Mouse (Mus musculus): Measurements from ENCODE around the gene Fdps. TPM values are rescaled to one million over a fixed set of nuclear protein-coding genes. Genes with fewer than 3 reads are reported as not detected.

The Fdps gene
- polyA plus RNA-seq, 1 experiment from 2014 or later = 625 TPM

- ATAC-seq = no peak
- no peaks in the 10 kb centered on the region for H3K27me3 ChIP-seq (replicated peaks; ENCODE audit: control insufficient read depth, insufficient read depth, low read length)
- H3K9ac ChIP-seq (ENCODE audit: low read depth, low read length) = peak overlapping the region; percentile 69
- no peak overlapping the region for H3K4me3 ChIP-seq (ENCODE audit: low read length)
- H3K27ac ChIP-seq (ENCODE audit: low read length) = peak overlapping the region; percentile 96
- no peaks in the 10 kb centered on the region for H3K36me3 ChIP-seq (ENCODE audit: control insufficient read depth, insufficient read depth, low read length)
- peak overlapping the region; percentile 19; the same call in 1 of the 2 replicates for H3K4me2 ChIP-seq (ENCODE audit: low read depth, low read length)
- no peaks in the 10 kb centered on the region for H3K9me3 ChIP-seq (ENCODE audit: control insufficient read depth, low read length)
- H3K4me1 ChIP-seq (ENCODE audit: control insufficient read depth, insufficient read depth, low read length) = peaks cover 19% of the 10 kb centered on the region
- 69% methylated on average over 7 of the region's 7 CpGs for WGBS
Measured at GRCm38 (mm10) chr3:89133063-89133450, 31.3 kb upstream of the Fdps start.

- peak overlapping the region; percentile 44 for H3K4me3 ChIP-seq (ENCODE audit: low read length)
- peak overlapping the region; percentile 96 for H3K27ac ChIP-seq (ENCODE audit: low read length)
- H3K9ac ChIP-seq (ENCODE audit: low read depth, low read length) = peak overlapping the region; percentile 69
- WGBS = 16% methylated on average over 30 of the region's 30 CpGs
- H3K4me2 ChIP-seq (ENCODE audit: low read depth, low read length) = peak overlapping the region; percentile 69
- peak; percentile 29 for ATAC-seq
- no peaks in the 10 kb centered on the region for H3K9me3 ChIP-seq (ENCODE audit: control insufficient read depth, low read length)
- no peaks in the 10 kb centered on the region for H3K27me3 ChIP-seq (replicated peaks; ENCODE audit: control insufficient read depth, insufficient read depth, low read length)
- no peaks in the 10 kb centered on the region for H3K36me3 ChIP-seq (ENCODE audit: control insufficient read depth, insufficient read depth, low read length)
- peaks cover 19% of the 10 kb centered on the region for H3K4me1 ChIP-seq (ENCODE audit: control insufficient read depth, insufficient read depth, low read length)
Measured at GRCm38 (mm10) chr3:89132285-89133062, 30.7 kb upstream of the Fdps start.

- Histone ChIP-seq H3K4me3 (ENCODE audit: low read length) (no peak overlapping the region; the same call in 1 of the 2 replicates), H3K4me1 (ENCODE audit: control insufficient read depth, insufficient read depth, low read length) (peaks cover 19% of the 10 kb centered on the region), H3K27me3 (replicated peaks; ENCODE audit: control insufficient read depth, insufficient read depth, low read length) (no peaks in the 10 kb centered on the region), H3K27ac (ENCODE audit: low read length) (no peak overlapping the region), H3K9ac (ENCODE audit: low read depth, low read length) (peak overlapping the region; percentile 69), H3K4me2 (ENCODE audit: low read depth, low read length) (peak overlapping the region; percentile 69), H3K9me3 (ENCODE audit: control insufficient read depth, low read length) (no peaks in the 10 kb centered on the region), H3K36me3 (ENCODE audit: control insufficient read depth, insufficient read depth, low read length) (no peaks in the 10 kb centered on the region)
- 39% methylated on average over 4 of the region's 4 CpGs for WGBS
- ATAC-seq = no peak
Measured at GRCm38 (mm10) chr3:89131816-89132215, 30.1 kb upstream of the Fdps start.

GRCm38 (mm10) chr3:89129908-89130307 is 28.1 kb upstream of the Fdps start:
- Histone ChIP-seq H3K36me3 (ENCODE audit: control insufficient read depth, insufficient read depth, low read length) (no peaks in the 10 kb centered on the region), H3K9ac (ENCODE audit: low read depth, low read length) (no peak overlapping the region), H3K4me2 (ENCODE audit: low read depth, low read length) (no peak overlapping the region), H3K4me3 (ENCODE audit: low read length) (no peak overlapping the region), H3K27ac (ENCODE audit: low read length) (no peak overlapping the region), H3K9me3 (ENCODE audit: control insufficient read depth, low read length) (no peaks in the 10 kb centered on the region), H3K4me1 (ENCODE audit: control insufficient read depth, insufficient read depth, low read length) (peaks cover 19% of the 10 kb centered on the region), H3K27me3 (replicated peaks; ENCODE audit: control insufficient read depth, insufficient read depth, low read length) (no peaks in the 10 kb centered on the region)
- WGBS = 85% methylated on average over 3 of the region's 3 CpGs
- ATAC-seq = no peak

- no peak for ATAC-seq
- no peaks in the 10 kb centered on the region for H3K36me3 ChIP-seq (ENCODE audit: control insufficient read depth, insufficient read depth, low read length)
- no peaks in the 10 kb centered on the region for H3K27me3 ChIP-seq (replicated peaks; ENCODE audit: control insufficient read depth, insufficient read depth, low read length)
- H3K4me1 ChIP-seq (ENCODE audit: control insufficient read depth, insufficient read depth, low read length) = no peaks in the 10 kb centered on the region
- no peak overlapping the region for H3K27ac ChIP-seq (ENCODE audit: low read length)
- WGBS = 91% methylated on average over 3 of the region's 3 CpGs
- H3K4me3 ChIP-seq (ENCODE audit: low read length) = no peak overlapping the region
- no peak overlapping the region for H3K4me2 ChIP-seq (ENCODE audit: low read depth, low read length)
- H3K9ac ChIP-seq (ENCODE audit: low read depth, low read length) = no peak overlapping the region
- no peaks in the 10 kb centered on the region for H3K9me3 ChIP-seq (ENCODE audit: control insufficient read depth, low read length)
Measured at GRCm38 (mm10) chr3:89125981-89126380, 24.2 kb upstream of the Fdps start.

- Histone ChIP-seq H3K4me2 (ENCODE audit: low read depth, low read length) (no peak overlapping the region), H3K9me3 (ENCODE audit: control insufficient read depth, low read length) (no peaks in the 10 kb centered on the region), H3K27ac (ENCODE audit: low read length) (no peak overlapping the region), H3K4me3 (ENCODE audit: low read length) (no peak overlapping the region), H3K9ac (ENCODE audit: low read depth, low read length) (no peak overlapping the region), H3K36me3 (ENCODE audit: control insufficient read depth, insufficient read depth, low read length) (no peaks in the 10 kb centered on the region), H3K4me1 (ENCODE audit: control insufficient read depth, insufficient read depth, low read length) (no peaks in the 10 kb centered on the region), H3K27me3 (replicated peaks; ENCODE audit: control insufficient read depth, insufficient read depth, low read length) (no peaks in the 10 kb centered on the region)
- ATAC-seq = no peak
- WGBS = 70% methylated on average over 3 of the region's 3 CpGs
Measured at GRCm38 (mm10) chr3:89124241-89124640, 22.5 kb upstream of the Fdps start.

- 73% methylated on average over 2 of the region's 2 CpGs for WGBS
- no peak overlapping the region for H3K9ac ChIP-seq (ENCODE audit: low read depth, low read length)
- no peak overlapping the region for H3K27ac ChIP-seq (ENCODE audit: low read length)
- H3K4me2 ChIP-seq (ENCODE audit: low read depth, low read length) = no peak overlapping the region
- no peak for ATAC-seq
- H3K9me3 ChIP-seq (ENCODE audit: control insufficient read depth, low read length) = no peaks in the 10 kb centered on the region
- H3K4me3 ChIP-seq (ENCODE audit: low read length) = no peak overlapping the region
- no peaks in the 10 kb centered on the region for H3K4me1 ChIP-seq (ENCODE audit: control insufficient read depth, insufficient read depth, low read length)
- H3K27me3 ChIP-seq (replicated peaks; ENCODE audit: control insufficient read depth, insufficient read depth, low read length) = no peaks in the 10 kb centered on the region
- no peaks in the 10 kb centered on the region for H3K36me3 ChIP-seq (ENCODE audit: control insufficient read depth, insufficient read depth, low read length)
Measured at GRCm38 (mm10) chr3:89123313-89123712, 21.6 kb upstream of the Fdps start.

GRCm38 (mm10) chr3:89115522-89115921 is 13.8 kb upstream of the Fdps start:
- H3K4me2 ChIP-seq (ENCODE audit: low read depth, low read length) = no peak overlapping the region

GRCm38 (mm10) chr3:89113058-89113457 is 11.3 kb upstream of the Fdps start:
- Histone ChIP-seq H3K27me3 (replicated peaks; ENCODE audit: control insufficient read depth, insufficient read depth, low read length) (no peaks in the 10 kb centered on the region), H3K4me1 (ENCODE audit: control insufficient read depth, insufficient read depth, low read length) (no peaks in the 10 kb centered on the region), H3K27ac (ENCODE audit: low read length) (peak overlapping the region; percentile 77), H3K9me3 (ENCODE audit: control insufficient read depth, low read length) (no peaks in the 10 kb centered on the region), H3K36me3 (ENCODE audit: control insufficient read depth, insufficient read depth, low read length) (no peaks in the 10 kb centered on the region), H3K9ac (ENCODE audit: low read depth, low read length) (no peak overlapping the region), H3K4me2 (ENCODE audit: low read depth, low read length) (no peak overlapping the region), H3K4me3 (ENCODE audit: low read length) (no peak overlapping the region)
- 62% methylated on average over 4 of the region's 4 CpGs for WGBS
- peak; percentile 91 for ATAC-seq

More at GRCm38 (mm10) chr3:89115522-89115921, 13.8 kb upstream of the Fdps start:
- Histone ChIP-seq H3K4me1 (ENCODE audit: control insufficient read depth, insufficient read depth, low read length) (no peaks in the 10 kb centered on the region), H3K4me3 (ENCODE audit: low read length) (no peak overlapping the region), H3K36me3 (ENCODE audit: control insufficient read depth, insufficient read depth, low read length) (no peaks in the 10 kb centered on the region), H3K27ac (ENCODE audit: low read length) (no peak overlapping the region), H3K9me3 (ENCODE audit: control insufficient read depth, low read length) (no peaks in the 10 kb centered on the region), H3K9ac (ENCODE audit: low read depth, low read length) (no peak overlapping the region), H3K27me3 (replicated peaks; ENCODE audit: control insufficient read depth, insufficient read depth, low read length) (no peaks in the 10 kb centered on the region)
- WGBS = 10% methylated on average over 2 of the region's 2 CpGs
- ATAC-seq = peak; percentile 45; the same call in 1 of the 2 replicates

Measured in intestine, embryonic 16.5 days (tissue).